Mouse (Mus musculus) megakaryocyte, embryonic 14.5 days (primary cell): Measurements from ENCODE around the gene Arhgap24. TPM values are rescaled to one million over a fixed set of nuclear protein-coding genes. Genes with fewer than 3 reads are reported as not detected.

Experiments
- H3K27me3 ChIP-seq: replicated peaks from 2 replicates; pipeline ENCODE3; 2012; ENCODE audit warnings: inconsistent platforms
- H3K36me3 ChIP-seq: replicated peaks from 2 replicates; pipeline ENCODE3; 2012; ENCODE audit warnings: low read length, inconsistent platforms, mixed read lengths
- H3K4me1 ChIP-seq: 2 replicates; pipeline ENCODE4 v1.6.1; 2012; ENCODE audit warnings: inconsistent platforms
- H3K4me3 ChIP-seq: replicated peaks from 2 replicates; pipeline ENCODE3; 2012; ENCODE audit warnings: moderate library complexity, mild to moderate bottlenecking, inconsistent platforms
- H3K9me3 ChIP-seq: 2 replicates; pipeline ENCODE4 v1.6.1; 2012; ENCODE audit warnings: inconsistent platforms
- FLI1 ChIP-seq: IDR thresholded peaks from 2 replicates; pipeline ENCODE4 v1.6.1; 2012; ENCODE audit warnings: low read length, inconsistent platforms, mixed read lengths
- GATA1 ChIP-seq: IDR thresholded peaks from 3 replicates; pipeline ENCODE4 v1.6.1; 2012; ENCODE audit warnings: mixed read lengths, low read length, inconsistent platforms, borderline replicate concordance
- polyA plus RNA-seq: library from polyadenylated mRNA; stranded (reverse); fragments of >175 nt; gene quantifications from 2 replicates; pipeline ENCODE4 v1.2.3, GENCODE M21; 2012; ENCODE audit warnings: low replicate concordance; ENCODE audit not compliant: insufficient read depth

Gene Arhgap24
- polyA plus RNA-seq, 1 experiment = 1.4 TPM

GRCm38 (mm10) chr5:102744051-102744450, 262.9 kb downstream of the Arhgap24 start:
- peaks cover 7% of the 10 kb centered on the region; the same call in 1 of the 2 replicates for H3K9me3 ChIP-seq
- H3K27me3 ChIP-seq = no peaks in the 10 kb centered on the region
- H3K36me3 ChIP-seq = no peaks in the 10 kb centered on the region
- H3K4me3 ChIP-seq = no peak overlapping the region
- no peak for TF ChIP-seq FLI1
- no peak for TF ChIP-seq GATA1
- no peaks in the 10 kb centered on the region for H3K4me1 ChIP-seq

GRCm38 (mm10) chr5:102748146-102748545, 267.0 kb downstream of the Arhgap24 start:
- Histone ChIP-seq H3K4me3 (no peak overlapping the region), H3K36me3 (no peaks in the 10 kb centered on the region), H3K27me3 (no peaks in the 10 kb centered on the region), H3K9me3 (peaks cover 7% of the 10 kb centered on the region; the same call in 1 of the 2 replicates), H3K4me1 (no peaks in the 10 kb centered on the region)
- TF ChIP-seq FLI1 = no peak
- no peak for TF ChIP-seq GATA1

- Histone ChIP-seq H3K36me3 (no peaks in the 10 kb centered on the region), H3K9me3 (peaks cover 7% of the 10 kb centered on the region; the same call in 1 of the 2 replicates), H3K27me3 (no peaks in the 10 kb centered on the region), H3K4me3 (no peak overlapping the region), H3K4me1 (no peaks in the 10 kb centered on the region)
- TF ChIP-seq GATA1 = no peak
- TF ChIP-seq FLI1 = no peak
Observed at GRCm38 (mm10) chr5:102749020-102749419, 267.8 kb downstream of the Arhgap24 start.

GRCm38 (mm10) chr5:102750674-102751073, 269.5 kb downstream of the Arhgap24 start:
- no peaks in the 10 kb centered on the region for H3K4me1 ChIP-seq
- H3K9me3 ChIP-seq = peaks cover 8% of the 10 kb centered on the region; the same call in 1 of the 2 replicates
- no peaks in the 10 kb centered on the region for H3K36me3 ChIP-seq
- H3K27me3 ChIP-seq = no peaks in the 10 kb centered on the region
- no peak overlapping the region for H3K4me3 ChIP-seq
- TF ChIP-seq FLI1 = no peak
- no peak for TF ChIP-seq GATA1

DNA sequence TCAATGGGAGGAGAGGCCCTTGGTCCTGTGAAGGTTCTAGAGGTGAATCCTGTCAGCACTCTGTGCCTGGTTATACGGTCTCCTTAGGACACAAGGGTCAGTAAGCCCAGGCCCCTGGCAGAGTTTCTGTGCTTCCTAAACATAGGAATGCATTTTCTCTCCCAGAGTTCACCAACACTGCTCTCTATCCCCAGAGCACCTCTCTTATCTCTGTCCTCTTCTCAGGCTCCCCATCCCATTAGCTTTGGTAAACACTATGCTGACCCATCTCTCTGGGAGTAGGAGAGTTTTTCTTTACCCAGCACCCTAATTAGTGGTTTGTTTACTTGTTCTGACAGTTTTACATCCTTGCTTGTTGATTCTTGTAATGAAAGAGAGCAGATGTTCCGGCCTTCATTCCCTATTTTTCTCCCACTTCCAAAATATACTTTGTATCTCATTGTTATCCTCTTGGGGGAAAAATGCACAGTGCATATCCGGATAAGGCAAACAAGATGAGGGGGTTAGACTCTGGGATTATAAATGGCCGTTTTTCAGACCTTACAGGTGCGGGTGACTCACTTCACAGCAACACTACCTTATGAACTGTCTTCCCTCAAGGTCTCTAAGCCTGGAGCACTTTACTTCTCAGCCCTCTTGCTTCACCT, 270.6 kb downstream of the Arhgap24 start:
- Histone ChIP-seq H3K36me3 (no peaks in the 10 kb centered on the region), H3K4me3 (no peak overlapping the region), H3K27me3 (no peaks in the 10 kb centered on the region), H3K9me3 (peaks cover 8% of the 10 kb centered on the region; the same call in 1 of the 2 replicates), H3K4me1 (no peaks in the 10 kb centered on the region)
- TF ChIP-seq GATA1 (no peak), FLI1 (no peak)

DNA sequence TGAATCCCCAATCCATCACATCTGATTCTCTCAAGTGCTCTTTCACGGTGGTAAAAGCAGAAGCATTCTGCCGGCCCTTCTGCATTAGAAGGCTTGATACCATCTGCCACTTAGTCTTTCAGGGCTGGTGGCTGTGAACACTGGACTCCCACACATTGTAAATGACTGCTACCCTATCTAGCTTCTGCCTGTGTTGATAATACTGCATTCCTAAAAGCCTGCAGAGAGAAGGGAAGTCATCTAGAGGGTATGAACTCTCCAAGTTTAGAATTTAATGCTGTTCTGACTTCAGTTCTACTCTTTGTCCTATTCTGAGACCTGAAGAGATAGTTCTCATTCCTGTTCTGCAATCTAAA, 271.1 kb downstream of the Arhgap24 start:
- H3K4me3 ChIP-seq = no peak overlapping the region
- H3K4me1 ChIP-seq = no peaks in the 10 kb centered on the region
- peaks cover 8% of the 10 kb centered on the region; the same call in 1 of the 2 replicates for H3K9me3 ChIP-seq
- H3K36me3 ChIP-seq = no peaks in the 10 kb centered on the region
- H3K27me3 ChIP-seq = no peaks in the 10 kb centered on the region
- TF ChIP-seq GATA1 = no peak
- TF ChIP-seq FLI1 = no peak

DNA sequence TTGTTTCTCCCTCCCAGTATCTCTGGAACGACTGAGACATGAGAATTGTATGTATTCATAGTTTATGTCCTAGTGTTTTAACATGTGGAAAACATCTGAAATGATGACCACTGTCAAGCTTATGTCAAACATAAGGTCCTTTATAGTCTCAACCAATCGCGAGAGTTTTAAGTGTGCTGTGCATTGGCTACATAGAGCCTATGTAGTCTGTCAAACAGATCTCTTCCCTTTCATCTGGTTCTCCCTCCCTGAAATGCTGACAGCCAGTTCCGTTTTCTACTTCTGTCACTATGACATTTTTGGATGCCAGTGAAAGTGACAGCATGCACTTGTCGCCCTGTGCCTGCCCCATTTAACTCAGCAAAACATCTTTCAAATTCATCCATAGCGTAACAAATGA, 275.8 kb downstream of the Arhgap24 start:
- TF ChIP-seq FLI1 (no peak), GATA1 (no peak)
- no peaks in the 10 kb centered on the region for H3K4me1 ChIP-seq
- H3K27me3 ChIP-seq = no peaks in the 10 kb centered on the region
- H3K36me3 ChIP-seq = no peaks in the 10 kb centered on the region
- H3K9me3 ChIP-seq = 0 out of 2 replicates have a peak, but pooled peaks cover 3% of the 10 kb centered on the region
- no peak overlapping the region for H3K4me3 ChIP-seq

GRCm38 (mm10) chr5:102765694-102766093, 284.5 kb downstream of the Arhgap24 start:
- Histone ChIP-seq H3K4me1 (no peaks in the 10 kb centered on the region), H3K36me3 (no peaks in the 10 kb centered on the region), H3K4me3 (no peak overlapping the region), H3K9me3 (no peaks in the 10 kb centered on the region), H3K27me3 (no peaks in the 10 kb centered on the region)
- no peak for TF ChIP-seq GATA1
- TF ChIP-seq FLI1 = no peak

DNA sequence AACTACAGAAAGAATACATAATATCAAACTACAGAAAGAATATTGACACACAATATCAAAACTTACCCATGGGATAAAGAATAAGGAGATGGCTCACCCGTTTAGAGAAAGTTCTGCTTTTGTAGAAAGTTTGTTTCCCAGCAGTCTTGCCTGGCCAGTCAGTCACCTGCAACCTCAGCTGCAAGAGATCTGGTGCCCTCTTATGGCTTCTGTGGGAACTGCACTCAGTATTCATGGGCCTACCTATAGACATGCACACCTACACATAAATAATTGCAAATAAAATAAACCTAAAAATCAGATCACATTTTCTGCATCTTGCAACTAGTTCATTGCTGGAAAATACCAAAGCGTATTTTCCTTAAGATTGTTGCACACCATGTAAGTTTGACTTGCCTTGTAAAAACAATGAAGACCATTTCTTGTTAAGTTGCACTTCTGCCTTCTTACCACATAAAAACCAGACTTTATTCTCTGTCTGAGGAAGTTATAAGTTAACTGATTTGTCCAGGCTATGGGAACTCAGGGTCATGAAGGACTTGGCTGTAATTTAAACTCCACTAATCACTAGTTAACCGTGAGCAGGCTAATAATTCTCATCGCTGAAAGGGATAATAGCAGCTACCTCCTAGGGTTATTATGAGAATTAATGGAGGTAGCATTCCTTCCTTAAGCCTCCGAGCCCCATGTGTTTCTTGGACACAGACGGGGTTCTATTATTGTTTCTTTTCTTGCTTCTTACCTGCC, 285.3 kb downstream of the Arhgap24 start:
- no peaks in the 10 kb centered on the region for H3K27me3 ChIP-seq
- no peaks in the 10 kb centered on the region for H3K36me3 ChIP-seq
- no peaks in the 10 kb centered on the region for H3K4me1 ChIP-seq
- H3K9me3 ChIP-seq = peaks cover 4% of the 10 kb centered on the region; the same call in 1 of the 2 replicates
- H3K4me3 ChIP-seq = no peak overlapping the region
- TF ChIP-seq FLI1 = no peak
- TF ChIP-seq GATA1 = no peak

- TF ChIP-seq GATA1 (no peak), FLI1 (no peak)
- no peaks in the 10 kb centered on the region for H3K4me1 ChIP-seq
- H3K4me3 ChIP-seq = no peak overlapping the region
- H3K36me3 ChIP-seq = no peaks in the 10 kb centered on the region
- peaks cover 4% of the 10 kb centered on the region; the same call in 1 of the 2 replicates for H3K9me3 ChIP-seq
- no peaks in the 10 kb centered on the region for H3K27me3 ChIP-seq
Observed at GRCm38 (mm10) chr5:102767058-102767444, 285.9 kb downstream of the Arhgap24 start.
